Mouse (Mus musculus): ENCODE results near the gene Adig.
A peak's percentile ranks its signal among the peaks of the same experiment; 100 is the strongest.

The Adig gene

GRCm38 (mm10) chr2:158501836-158502812, at the start of gene Adig:
Gene Adig (plus strand): TSS chr2:158502612.
- no peak for DNase-seq

GRCm38 (mm10) chr2:158456451-158456850, 46.0 kb upstream of the Adig start:
- DNase-seq = no peak

GRCm38 (mm10) chr2:158457610-158458009, 44.8 kb upstream of the Adig start:
- no peak for DNase-seq

GRCm38 (mm10) chr2:158462450-158462849, 40.0 kb upstream of the Adig start:
- DNase-seq = no peak

GRCm38 (mm10) chr2:158474159-158474558, 28.3 kb upstream of the Adig start:
- no peak for DNase-seq

- DNase-seq = no peak
These were observed 24.8 kb upstream of the Adig start for GRCm38 (mm10) chr2:158477640-158478039.

GRCm38 (mm10) chr2:158498457-158498856, 4.0 kb upstream of the Adig start:
- no peak for DNase-seq

GRCm38 (mm10) chr2:158503226-158503625, 814 bp downstream of the Adig start:
- DNase-seq = no peak

GRCm38 (mm10) chr2:158503671-158504070, 1.3 kb downstream of the Adig start:
- no peak for DNase-seq

GRCm38 (mm10) chr2:158506475-158506874, 4.1 kb downstream of the Adig start:
- no peak for DNase-seq

- no peak for DNase-seq
These were observed 4.6 kb downstream of the Adig start for GRCm38 (mm10) chr2:158507046-158507445.

- DNase-seq = peak; percentile 74
These were observed 8.3 kb downstream of the Adig start for GRCm38 (mm10) chr2:158510665-158511064.

GRCm38 (mm10) chr2:158512528-158512927, 10.1 kb downstream of the Adig start, which contains the start of gene Arhgap40:
Gene Arhgap40 (plus strand): TSS chr2:158512796.
- DNase-seq = no peak

- no peak for DNase-seq
These were observed 11.5 kb downstream of the Adig start for GRCm38 (mm10) chr2:158513821-158514336.

GRCm38 (mm10) chr2:158518583-158518982, 16.2 kb downstream of the Adig start:
- DNase-seq = no peak

- DNase-seq = peak; percentile 28
These were observed 16.7 kb downstream of the Adig start for GRCm38 (mm10) chr2:158519071-158519470.

GRCm38 (mm10) chr2:158519800-158520199, 17.4 kb downstream of the Adig start:
- no peak for DNase-seq

- peak; percentile 60 for DNase-seq
These were observed 20.6 kb downstream of the Adig start for GRCm38 (mm10) chr2:158523060-158523459.

GRCm38 (mm10) chr2:158524129-158524860, 21.9 kb downstream of the Adig start:
- no peak for DNase-seq

GRCm38 (mm10) chr2:158534090-158534489, 31.7 kb downstream of the Adig start:
- peak; percentile 61 for DNase-seq

- no peak for DNase-seq
These were observed 32.1 kb downstream of the Adig start for GRCm38 (mm10) chr2:158534559-158534958.

- DNase-seq = no peak
These were observed 37.3 kb downstream of the Adig start for GRCm38 (mm10) chr2:158539433-158540305.
